Mouse (Mus musculus) embryonic fibroblast, embryonic 13.5 days (primary cell): ENCODE results near the gene Dgkk.

Source experiments
- CTCF ChIP-seq: IDR thresholded peaks from 2 replicates; pipeline ENCODE4 v1.5.1; 2011; ENCODE audit warnings: mild to moderate bottlenecking, control low read depth, low read length, moderate library complexity, borderline replicate concordance; ENCODE audit not compliant: insufficient read depth
- POLR2A ChIP-seq: IDR thresholded peaks from 2 replicates; pipeline ENCODE4 v1.6.1; 2011; ENCODE audit warnings: low read depth, mild to moderate bottlenecking, control low read depth, low read length, moderate library complexity

- no peak for TF ChIP-seq CTCF
- no peak for TF ChIP-seq POLR2A
These were observed 1.4 kb upstream of the Dgkk start for GRCm38 (mm10) chrX:6777489-6778249.
